8 mouse cellular contexts compared by ENCODE assay signal in the genomic region with DNA sequence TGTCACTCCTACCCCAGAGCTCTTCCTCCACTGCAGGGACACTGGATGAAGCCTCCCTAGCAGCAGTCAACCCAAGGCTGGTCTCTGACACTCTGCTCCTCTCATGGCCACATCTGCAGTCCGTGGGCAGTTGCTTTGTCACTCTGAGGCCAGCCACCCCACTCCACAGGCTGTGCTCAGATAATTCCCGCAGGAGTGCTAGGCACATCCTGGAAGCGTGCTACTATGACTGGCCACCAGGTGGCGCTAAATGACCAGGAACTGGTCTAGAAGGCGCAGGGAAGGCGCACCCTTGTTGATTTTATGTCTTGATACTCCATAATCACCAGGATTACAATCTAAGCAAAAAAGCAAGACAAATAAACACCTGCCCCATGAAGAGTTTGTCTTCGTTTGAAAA.
DNase-seq lines count a peak whose midpoint lies in the region; ATAC-seq and TF ChIP-seq lines count a peak whose summit lies in the region.

No protein-coding gene starts in this region.

- 0 out of 2 replicates have a peak, but pooled peaks have one; percentile 99 for TF ChIP-seq CTCF in heart, adult 2 months (IDR thresholded peaks at IDR 0.05)

- no peak overlapping the region for H3K4me2 ChIP-seq in heart, embryonic 11.5 days
- H3K4me2 ChIP-seq in intestine, embryonic 16.5 days (ENCODE audit: low read depth, low read length) = no peak overlapping the region
- H3K4me2 ChIP-seq in midbrain, embryonic 16.5 days (ENCODE audit: low read length) = no peak overlapping the region

- no peaks in the 10 kb centered on the region for H3K9me3 ChIP-seq in heart, embryonic 11.5 days (replicated peaks; ENCODE audit: control insufficient read depth, low read length)
- no peaks in the 10 kb centered on the region for H3K9me3 ChIP-seq in intestine, embryonic 16.5 days (ENCODE audit: control insufficient read depth, low read length)
- no peaks in the 10 kb centered on the region for H3K9me3 ChIP-seq in midbrain, embryonic 16.5 days (replicated peaks; ENCODE audit: control insufficient read depth, low read length, poor library complexity, severe bottlenecking)

- WGBS in heart, adult 2 months = 3% methylated on average over 7 of the region's 7 CpGs
- 5% methylated on average over 7 of the region's 7 CpGs for WGBS in heart, embryonic 11.5 days (ENCODE audit: insufficient replicate concordance)
- 3% methylated on average over 7 of the region's 7 CpGs for WGBS in intestine, embryonic 16.5 days
- under 1% methylated on average over 7 of the region's 7 CpGs for WGBS in midbrain, embryonic 16.5 days

- H3K9ac ChIP-seq in heart, adult 2 months (ENCODE audit: low read depth, low read length) = no peak overlapping the region
- H3K9ac ChIP-seq in heart, embryonic 11.5 days (ENCODE audit: low read depth, low read length) = no peak overlapping the region
- H3K9ac ChIP-seq in intestine, embryonic 16.5 days (ENCODE audit: low read depth, low read length) = no peak overlapping the region
- no peak overlapping the region for H3K9ac ChIP-seq in midbrain, embryonic 16.5 days (ENCODE audit: low read depth, low read length)

- H3K36me3 ChIP-seq in heart, adult 2 months (ENCODE audit: control insufficient read depth, insufficient read depth, low read length) = no peaks in the 10 kb centered on the region
- H3K36me3 ChIP-seq in heart, embryonic 11.5 days (ENCODE audit: control insufficient read depth, insufficient read depth, low read length) = no peaks in the 10 kb centered on the region
- no peaks in the 10 kb centered on the region for H3K36me3 ChIP-seq in intestine, embryonic 16.5 days (ENCODE audit: control insufficient read depth, insufficient read depth, low read length)
- no peaks in the 10 kb centered on the region for H3K36me3 ChIP-seq in midbrain, embryonic 16.5 days (ENCODE audit: control insufficient read depth, insufficient read depth, low read length)
- no peaks in the 10 kb centered on the region for H3K36me3 ChIP-seq in splenic B cell, adult 2 months (ENCODE audit: control insufficient read depth, insufficient read depth, low read length, poor library complexity, severe bottlenecking)

- DNase-seq in heart, adult 2 months = peak; percentile 69 to 87
- peak; percentile 93 to 96 for DNase-seq in cerebellum, postnatal 36 days
- peak; percentile 89 to 92 for DNase-seq in frontal cortex, postnatal 36 days (ENCODE audit: low spot score in 2 of 2)
- peak; percentile 88 for DNase-seq in left cerebral cortex, postnatal 25 days (ENCODE audit: low spot score in 2 of 2)
- peak; percentile 57 for DNase-seq in splenic B cell, adult 2 months (ENCODE audit: low read depth, low spot score)

- no peak for TF ChIP-seq POLR2A in heart, adult 2 months (IDR thresholded peaks at IDR 0.05; ENCODE audit: insufficient read depth, low read depth, low read length)

- H3K79me2 ChIP-seq in heart, adult 2 months (replicated peaks; ENCODE audit: control insufficient read depth, insufficient read depth, low read length) = no peaks in the 10 kb centered on the region

- intact Hi-C loops in heart, adult 2 months (cut with DNase I) = loop anchor here (5.0 to 10.0 kb wide), 5 partner anchors 125 to 765 kb away; no protein-coding TSS in a partner anchor
- intact Hi-C loops in left cerebral cortex, postnatal 25 days (cut with DNase I) = loop anchor here (5.0 kb wide), 4 partner anchors 85 to 765 kb away; no protein-coding TSS in a partner anchor

- TF ChIP-seq EP300 in heart, adult 2 months (IDR thresholded peaks at IDR 0.05; ENCODE audit: insufficient read depth, low read depth, low read length) = peak; percentile 81; the same call in 1 of the 2 replicates

- ATAC-seq in heart, embryonic 11.5 days (replicated peaks; ENCODE audit: insufficient number of reproducible peaks, low FRiP score, low TSS enrichment) = no peak
- peak; percentile 58; the same call in 1 of the 2 replicates for ATAC-seq in intestine, embryonic 16.5 days
- peak; percentile 59; the same call in 1 of the 2 replicates for ATAC-seq in midbrain, embryonic 16.5 days

- no peak overlapping the region for H3K4me3 ChIP-seq in heart, adult 2 months
- no peak overlapping the region for H3K4me3 ChIP-seq in heart, embryonic 11.5 days (ENCODE audit: low read depth, low read length)
- no peak overlapping the region for H3K4me3 ChIP-seq in intestine, embryonic 16.5 days (ENCODE audit: low read length)
- H3K4me3 ChIP-seq in midbrain, embryonic 16.5 days (ENCODE audit: low read depth, low read length) = no peak overlapping the region

- H3K27me3 ChIP-seq in heart, adult 2 months (ENCODE audit: control insufficient read depth, insufficient read depth, low read length) = no peaks in the 10 kb centered on the region
- H3K27me3 ChIP-seq in heart, embryonic 11.5 days (ENCODE audit: control insufficient read depth, insufficient read depth, low read length) = peaks cover 2% of the 10 kb centered on the region; the same call in 1 of the 2 replicates
- H3K27me3 ChIP-seq in intestine, embryonic 16.5 days (replicated peaks; ENCODE audit: control insufficient read depth, insufficient read depth, low read length) = no peaks in the 10 kb centered on the region
- peaks cover 11% of the 10 kb centered on the region for H3K27me3 ChIP-seq in midbrain, embryonic 16.5 days (ENCODE audit: control insufficient read depth, insufficient read depth, low read depth, low read length)
- no peaks in the 10 kb centered on the region for H3K27me3 ChIP-seq in splenic B cell, adult 2 months (ENCODE audit: control insufficient read depth, insufficient read depth, low read length, poor library complexity, severe bottlenecking)

- H3K27ac ChIP-seq in heart, adult 2 months = no peak overlapping the region
- no peak overlapping the region for H3K27ac ChIP-seq in heart, embryonic 11.5 days (ENCODE audit: low read depth, low read length)
- H3K27ac ChIP-seq in intestine, embryonic 16.5 days (ENCODE audit: low read length) = no peak overlapping the region
- H3K27ac ChIP-seq in midbrain, embryonic 16.5 days (ENCODE audit: low read length) = no peak overlapping the region

- no peaks in the 10 kb centered on the region for H3K4me1 ChIP-seq in heart, adult 2 months (ENCODE audit: control insufficient read depth, insufficient read depth, low read length)
- no peaks in the 10 kb centered on the region for H3K4me1 ChIP-seq in heart, embryonic 11.5 days (ENCODE audit: control insufficient read depth, insufficient read depth, low read length)
- no peaks in the 10 kb centered on the region for H3K4me1 ChIP-seq in intestine, embryonic 16.5 days (ENCODE audit: control insufficient read depth, insufficient read depth, low read length)
- H3K4me1 ChIP-seq in midbrain, embryonic 16.5 days (ENCODE audit: control insufficient read depth, insufficient read depth, low read length) = peaks cover 14% of the 10 kb centered on the region
